Mouse (Mus musculus): ENCODE data around the gene Lbx1.

The Lbx1 gene

GRCm38 (mm10) chr19:45233496-45234127, 2.0 kb downstream of the Lbx1 start:
- DNase-seq (ENCODE audit: low spot score), result no peak

GRCm38 (mm10) chr19:45232443-45233410, 2.9 kb downstream of the Lbx1 start:
- DNase-seq (ENCODE audit: low spot score), result no peak

GRCm38 (mm10) chr19:45232036-45232410, 3.6 kb downstream of the Lbx1 start:
- DNase-seq (ENCODE audit: low spot score), result no peak

- DNase-seq (ENCODE audit: low spot score), result no peak
These were observed 4.1 kb downstream of the Lbx1 start for GRCm38 (mm10) chr19:45231383-45232035.

- no peak for DNase-seq (ENCODE audit: low spot score)
These were observed 4.7 kb downstream of the Lbx1 start for GRCm38 (mm10) chr19:45230848-45231382.

- DNase-seq (ENCODE audit: low spot score), result no peak
These were observed 5.4 kb downstream of the Lbx1 start for GRCm38 (mm10) chr19:45230201-45230611.

- DNase-seq (ENCODE audit: low spot score), result no peak
These were observed 6.1 kb downstream of the Lbx1 start for GRCm38 (mm10) chr19:45229378-45230135.

- DNase-seq (ENCODE audit: low spot score), result no peak
These were observed 6.8 kb downstream of the Lbx1 start for GRCm38 (mm10) chr19:45228781-45229180.

GRCm38 (mm10) chr19:45228097-45228496, 7.5 kb downstream of the Lbx1 start:
- no peak for DNase-seq (ENCODE audit: low spot score)

- DNase-seq (ENCODE audit: low spot score), result no peak
These were observed 7.9 kb downstream of the Lbx1 start for GRCm38 (mm10) chr19:45227671-45228070.

GRCm38 (mm10) chr19:45227049-45227448, 8.6 kb downstream of the Lbx1 start:
- DNase-seq (ENCODE audit: low spot score), result no peak

- DNase-seq (ENCODE audit: low spot score), result no peak
These were observed 9.4 kb downstream of the Lbx1 start for GRCm38 (mm10) chr19:45226246-45226645.

GRCm38 (mm10) chr19:45225130-45225529, 10.5 kb downstream of the Lbx1 start:
- DNase-seq (ENCODE audit: low spot score), result no peak

- DNase-seq (ENCODE audit: low spot score), result no peak
These were observed 11.4 kb downstream of the Lbx1 start for GRCm38 (mm10) chr19:45224286-45224559.

GRCm38 (mm10) chr19:45223413-45224285, 12.0 kb downstream of the Lbx1 start:
- DNase-seq (ENCODE audit: low spot score), result no peak

- no peak for DNase-seq (ENCODE audit: low spot score)
These were observed 13.3 kb downstream of the Lbx1 start for GRCm38 (mm10) chr19:45222141-45222782.

GRCm38 (mm10) chr19:45221458-45221783, 14.2 kb downstream of the Lbx1 start:
- no peak for DNase-seq (ENCODE audit: low spot score)

GRCm38 (mm10) chr19:45220593-45221457, 14.8 kb downstream of the Lbx1 start:
- peak; percentile 80 for DNase-seq (ENCODE audit: low spot score)

- no peak for DNase-seq (ENCODE audit: low spot score)
These were observed 19.4 kb downstream of the Lbx1 start for GRCm38 (mm10) chr19:45216240-45216639.

GRCm38 (mm10) chr19:45215431-45215830, 20.2 kb downstream of the Lbx1 start:
- DNase-seq (ENCODE audit: low spot score), result no peak

Measured in ovary, postnatal 14 days (tissue).